Mouse (Mus musculus) cerebellum, adult 2 months (tissue): ENCODE results near the gene Etnppl.

Source experiments
- CTCF ChIP-seq: fragments of 200-500 bp; IDR thresholded peaks from 2 replicates; pipeline ENCODE4 v1.5.1; 2011; ENCODE audit warnings: low read depth, mild to moderate bottlenecking, control low read depth, low read length, moderate library complexity, borderline replicate concordance; ENCODE audit not compliant: insufficient read depth
- POLR2A ChIP-seq: fragments of 200-500 bp; IDR thresholded peaks from 2 replicates; pipeline ENCODE4 v1.6.1; 2011; ENCODE audit warnings: low read length, control low read depth, borderline replicate concordance; ENCODE audit not compliant: insufficient read depth

GRCm38 (mm10) chr3:130633859-130634258 is 16.6 kb downstream of the Etnppl start:
- TF ChIP-seq POLR2A (no peak), CTCF (no peak)
